Mouse (Mus musculus): ENCODE results near the gene Hoxc8.

Hoxc8 gene

DNA sequence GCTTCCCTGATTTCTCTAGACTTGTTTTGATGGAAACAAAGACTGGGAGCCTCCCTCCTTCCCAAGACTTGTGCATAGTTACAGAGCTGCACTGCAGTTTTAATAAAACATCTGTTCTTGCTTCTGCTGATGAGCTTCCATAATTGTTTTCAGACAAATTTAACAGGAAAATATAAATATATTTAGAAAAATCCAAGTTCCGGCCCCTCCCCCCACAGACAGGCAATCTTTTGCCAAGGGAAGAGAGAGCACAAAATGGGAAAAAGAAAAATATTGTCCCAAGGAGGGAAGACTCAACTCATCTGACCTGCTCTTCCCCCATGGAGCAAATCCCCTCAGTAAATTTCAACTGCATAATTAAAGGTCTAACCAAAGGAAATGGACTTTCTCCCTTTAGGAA lies 15.9 kb downstream of the Hoxc8 start:
- no peak for DNase-seq (ENCODE audit: low read depth, low spot score)

DNA sequence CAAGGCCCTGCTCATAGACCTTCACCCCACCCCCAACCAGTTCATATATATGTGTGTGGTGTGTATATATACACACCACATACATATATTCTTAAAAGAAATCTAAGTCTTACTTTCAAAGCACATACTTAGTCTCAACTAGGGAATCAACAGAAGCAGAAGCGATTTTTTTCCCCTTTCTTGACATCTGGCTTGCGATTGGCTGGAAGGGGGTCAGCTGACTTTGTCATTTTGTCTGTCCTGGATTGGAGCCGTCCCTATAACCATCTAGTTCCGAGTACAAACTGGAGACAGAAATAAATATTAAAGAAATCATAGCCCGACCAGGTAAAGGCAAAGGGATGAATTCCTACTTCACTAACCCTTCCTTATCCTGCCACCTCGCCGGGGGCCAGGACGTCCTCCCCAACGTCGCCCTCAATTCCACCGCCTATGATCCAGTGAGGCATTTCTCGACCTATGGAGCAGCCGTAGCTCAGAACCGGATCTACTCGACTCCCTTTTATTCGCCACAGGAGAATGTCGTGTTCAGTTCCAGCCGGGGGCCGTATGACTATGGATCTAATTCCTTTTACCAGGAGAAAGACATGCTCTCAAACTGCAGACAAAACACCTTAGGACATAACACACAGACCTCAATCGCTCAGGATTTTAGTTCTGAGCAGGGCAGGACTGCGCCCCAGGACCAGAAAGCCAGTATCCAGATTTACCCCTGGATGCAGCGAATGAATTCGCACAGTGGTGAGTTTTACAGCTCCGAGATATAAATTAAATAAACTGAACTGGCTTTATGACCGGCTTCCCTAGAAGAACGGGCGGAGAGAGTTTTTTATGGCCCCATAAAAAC lies 19.1 kb downstream of the Hoxc8 start:
- no peak for DNase-seq (ENCODE audit: low read depth, low spot score)

DNA sequence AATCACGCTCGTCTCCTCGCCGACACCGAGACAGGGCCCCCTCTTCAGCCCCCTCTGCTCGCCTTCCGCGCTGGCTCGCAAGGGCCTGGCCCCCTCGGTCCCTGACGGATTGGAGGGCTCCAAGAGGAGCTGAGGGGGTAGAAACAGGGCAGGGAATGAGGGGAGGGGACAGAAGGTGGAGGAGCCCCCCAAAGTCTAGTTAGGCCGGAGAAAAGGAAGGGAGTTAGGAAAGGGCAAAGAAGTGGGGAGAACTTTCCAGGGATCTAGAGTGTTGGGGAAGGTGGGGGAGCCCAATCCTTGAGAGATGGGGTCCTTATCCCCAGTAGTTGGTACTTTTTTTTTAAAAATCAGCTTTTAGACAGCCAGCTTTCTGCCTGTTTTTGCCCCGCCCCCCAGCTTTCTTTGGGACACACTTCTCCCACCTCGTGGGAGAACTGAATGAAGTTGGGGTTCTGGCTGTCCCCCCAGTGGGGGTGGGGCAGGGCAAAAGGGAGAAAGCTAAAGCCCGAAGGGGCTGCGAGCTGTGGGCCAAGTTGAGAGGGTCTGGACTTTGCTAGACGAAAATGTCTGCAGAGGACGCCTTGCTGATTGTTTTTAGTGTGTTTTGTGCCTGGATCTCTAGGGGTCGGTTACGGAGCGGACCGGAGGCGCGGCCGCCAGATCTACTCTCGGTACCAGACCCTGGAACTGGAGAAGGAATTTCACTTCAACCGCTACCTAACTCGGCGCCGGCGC lies 19.9 kb downstream of the Hoxc8 start:
- no peak for DNase-seq (ENCODE audit: low read depth, low spot score)

DNA sequence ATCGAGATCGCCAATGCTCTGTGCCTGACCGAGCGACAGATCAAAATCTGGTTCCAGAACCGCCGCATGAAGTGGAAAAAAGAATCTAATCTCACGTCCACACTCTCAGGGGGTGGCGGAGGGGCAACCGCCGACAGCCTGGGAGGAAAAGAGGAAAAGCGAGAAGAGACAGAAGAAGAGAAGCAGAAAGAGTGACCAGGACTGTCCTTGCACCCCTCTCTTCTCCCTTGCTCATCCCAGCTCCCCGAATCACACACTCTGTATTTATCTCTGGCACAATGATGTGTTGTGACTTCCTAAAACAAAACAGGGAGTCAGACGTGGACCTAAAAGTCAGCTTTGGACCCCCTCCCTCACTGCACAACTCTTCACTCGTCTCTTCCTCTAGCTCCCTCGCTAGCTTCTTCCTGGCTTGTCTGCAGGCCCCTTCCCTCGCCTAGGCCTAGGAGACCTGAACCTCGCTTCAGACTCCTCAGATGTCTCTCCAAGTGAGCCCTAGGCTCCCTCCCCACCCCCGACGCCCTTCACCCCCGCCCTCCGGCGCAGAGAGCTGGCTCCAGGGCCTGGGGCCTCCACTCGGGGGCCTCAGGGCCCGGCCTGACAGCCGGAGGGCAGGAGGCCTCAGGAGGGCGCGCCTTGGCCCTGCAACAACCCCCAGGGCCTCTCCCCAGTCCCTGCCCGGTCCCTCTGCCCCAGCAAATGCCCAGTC lies 20.6 kb downstream of the Hoxc8 start:
- no peak for DNase-seq (ENCODE audit: low read depth, low spot score)

DNA sequence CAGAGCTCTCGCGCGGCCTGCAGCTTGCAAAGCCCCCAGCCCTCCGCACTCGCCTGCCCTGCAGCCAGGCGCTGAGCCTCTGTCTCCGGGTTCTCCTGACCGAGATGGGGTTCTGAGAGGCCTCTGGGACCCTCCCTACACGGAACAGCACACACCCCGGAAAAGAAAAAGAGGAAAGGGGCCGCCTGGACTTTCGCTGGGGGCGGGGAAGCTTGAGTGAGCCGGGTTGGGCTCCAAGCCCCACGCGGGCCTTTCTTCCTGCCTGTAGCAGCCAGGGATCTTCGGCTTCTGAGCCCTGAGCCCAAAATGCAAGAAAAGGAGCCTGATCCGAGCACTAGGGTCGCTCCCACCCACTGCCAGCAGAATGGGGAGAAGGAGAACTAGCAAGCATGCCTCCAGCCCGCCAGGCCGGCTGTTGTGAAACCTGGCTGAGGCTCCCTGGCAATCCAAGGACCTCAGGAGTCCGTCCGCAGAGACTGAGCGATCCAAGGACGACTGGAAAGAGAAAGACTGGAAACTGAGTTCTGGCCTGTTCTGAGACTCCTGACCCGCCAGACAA lies 21.6 kb downstream of the Hoxc8 start:
- DNase-seq (ENCODE audit: low read depth, low spot score), result no peak

DNA sequence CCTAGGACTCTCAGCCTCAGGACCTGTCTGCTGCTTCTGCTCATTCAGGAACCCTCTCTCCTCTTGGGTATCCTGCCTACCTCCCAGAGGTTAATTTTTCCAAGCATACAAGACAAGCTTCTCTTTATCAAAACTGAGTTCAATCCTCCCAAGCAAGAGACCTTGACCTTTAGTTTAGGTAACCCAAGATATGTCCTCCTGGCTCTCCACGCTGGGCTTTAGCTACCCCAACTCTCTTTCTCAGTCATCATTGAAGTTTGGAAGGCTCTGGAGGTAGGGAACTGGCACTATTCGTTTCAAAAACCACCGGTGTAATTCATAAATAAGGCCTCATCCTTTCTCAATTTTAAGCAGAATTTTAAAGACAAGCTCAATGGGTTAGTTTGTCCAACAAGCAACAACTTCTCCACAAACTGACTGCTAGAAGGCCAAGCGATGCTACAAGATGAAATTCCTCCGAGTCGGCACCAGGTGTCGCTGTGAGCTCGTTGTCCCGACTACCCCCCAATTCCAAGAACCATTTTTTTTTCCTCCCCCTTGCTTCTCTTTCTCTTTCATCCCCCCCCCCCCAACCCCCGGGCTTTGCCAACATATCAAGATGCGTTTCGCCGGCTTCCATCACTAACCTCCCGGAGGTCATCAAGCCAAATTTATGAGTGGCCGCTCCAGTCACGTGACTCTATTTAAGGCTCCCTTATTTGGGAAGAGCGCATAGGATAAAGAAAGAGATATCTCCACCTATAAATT lies 23.0 kb downstream of the Hoxc8 start:
- DNase-seq (ENCODE audit: low read depth, low spot score), result peak; percentile 68

DNA sequence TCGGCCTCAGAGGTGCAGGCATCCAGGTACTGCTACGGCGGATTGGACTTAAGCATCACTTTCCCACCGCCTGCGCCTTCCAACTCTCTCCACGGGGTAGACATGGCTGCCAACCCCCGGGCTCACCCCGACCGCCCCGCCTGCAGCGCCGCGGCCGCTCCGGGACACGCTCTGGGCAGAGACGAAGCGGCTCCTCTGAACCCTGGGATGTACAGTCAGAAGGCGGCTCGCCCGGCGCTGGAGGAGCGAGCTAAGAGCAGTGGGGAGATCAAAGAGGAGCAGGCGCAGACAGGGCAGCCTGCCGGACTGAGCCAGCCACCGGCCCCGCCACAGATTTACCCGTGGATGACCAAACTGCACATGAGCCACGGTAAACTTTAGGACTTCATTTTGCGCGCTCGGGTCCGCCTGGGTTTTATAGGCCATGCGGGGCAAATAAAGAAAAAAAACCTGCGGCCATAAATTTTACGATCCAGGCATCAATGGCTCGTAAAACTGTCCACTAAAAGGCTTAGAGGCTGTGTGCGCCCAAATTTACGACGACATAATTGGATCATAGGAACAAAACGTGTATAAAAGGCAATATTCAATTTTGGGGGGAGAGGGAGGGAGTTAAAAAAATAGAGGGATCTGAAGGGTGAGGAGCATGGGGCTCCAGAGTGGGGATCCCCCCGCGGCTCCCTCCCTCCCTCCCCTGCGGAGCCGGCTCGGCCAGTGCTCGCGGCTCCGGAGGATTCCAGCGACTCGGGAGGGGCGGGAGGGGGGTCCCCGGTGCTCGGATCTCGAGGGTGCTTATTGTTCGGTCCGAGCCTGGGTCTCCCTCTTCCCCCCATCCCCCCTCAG lies 24.0 kb downstream of the Hoxc8 start:
- DNase-seq (ENCODE audit: low read depth, low spot score), result no peak

DNA sequence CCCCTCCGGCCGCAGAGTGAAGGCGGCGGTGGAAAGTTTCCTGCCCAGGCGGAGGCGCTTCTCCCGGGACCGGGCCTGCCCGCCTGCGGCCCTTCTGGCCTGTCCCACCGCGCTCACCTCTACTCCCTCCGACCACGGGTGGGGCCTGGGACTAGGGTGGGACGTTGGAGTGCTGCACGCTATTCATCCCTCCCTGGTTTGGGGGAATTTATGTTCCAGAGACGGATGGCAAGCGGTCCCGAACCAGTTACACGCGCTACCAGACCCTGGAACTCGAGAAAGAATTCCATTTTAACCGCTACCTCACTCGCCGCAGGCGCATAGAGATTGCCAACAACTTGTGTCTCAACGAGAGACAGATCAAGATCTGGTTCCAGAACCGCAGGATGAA lies 24.6 kb downstream of the Hoxc8 start:
- no peak for DNase-seq (ENCODE audit: low read depth, low spot score)

DNA sequence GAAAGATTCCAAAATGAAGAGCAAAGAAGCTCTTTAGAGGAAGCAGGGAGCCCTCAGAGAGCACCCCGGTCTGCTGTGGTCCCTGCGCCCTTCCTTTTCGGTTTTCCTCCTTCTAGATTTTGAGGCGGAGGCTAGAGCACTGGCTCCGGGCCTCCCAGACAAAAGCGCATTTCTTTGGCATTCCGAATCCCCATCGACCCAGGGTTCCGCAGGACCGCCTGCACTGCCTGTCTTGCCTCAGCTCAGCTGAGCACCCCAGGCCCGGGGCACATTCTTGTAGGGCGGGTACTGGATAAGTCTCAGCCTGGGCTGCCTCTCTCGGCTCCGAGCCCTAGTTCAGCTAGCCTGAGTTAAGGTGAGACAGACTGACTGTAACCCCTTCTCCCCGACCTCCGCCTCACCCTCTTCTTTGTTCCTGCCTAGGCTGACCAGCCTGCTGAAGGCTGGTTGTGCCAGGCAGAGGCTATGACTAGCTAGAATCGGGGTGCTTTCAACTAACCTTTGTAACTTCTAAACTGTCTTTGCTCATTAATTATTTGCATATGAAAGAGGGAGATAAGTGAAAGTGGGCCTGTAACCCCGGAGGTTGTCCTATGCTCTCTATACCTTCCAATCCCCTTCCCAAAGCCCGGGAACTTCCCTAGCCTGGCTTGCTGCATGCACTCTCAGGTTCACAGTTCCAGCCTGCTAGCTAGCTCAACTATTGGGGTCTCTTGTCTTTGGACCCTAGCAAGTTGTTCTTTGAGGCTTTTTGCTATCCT lies 25.2 kb downstream of the Hoxc8 start:
- no peak for DNase-seq (ENCODE audit: low read depth, low spot score)

DNA sequence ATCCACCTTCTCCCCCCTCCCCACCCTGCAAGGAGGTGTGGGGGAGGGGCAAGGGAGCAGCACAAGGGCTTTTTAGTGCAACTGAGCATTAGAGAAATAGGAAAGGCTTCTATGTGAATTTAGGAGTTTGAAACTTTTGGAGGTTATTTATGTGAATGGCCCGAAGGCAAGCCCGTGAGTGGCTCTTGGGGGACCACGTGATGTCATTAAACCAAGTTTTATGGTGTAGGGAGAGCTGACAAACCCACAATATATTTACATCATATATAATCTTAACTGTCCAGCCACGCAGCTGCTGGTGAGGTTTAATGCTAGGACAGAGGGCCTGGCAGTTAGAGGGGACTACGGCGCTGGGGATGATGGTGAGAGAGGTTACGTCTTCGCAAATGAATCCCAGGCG lies 28.2 kb downstream of the Hoxc8 start, which contains the start of gene Hoxc4:
Gene Hoxc4, plus strand, starts transcription at position 299 of the 400 bp plus-strand sequence.
- no peak for DNase-seq (ENCODE audit: low read depth, low spot score)

DNA sequence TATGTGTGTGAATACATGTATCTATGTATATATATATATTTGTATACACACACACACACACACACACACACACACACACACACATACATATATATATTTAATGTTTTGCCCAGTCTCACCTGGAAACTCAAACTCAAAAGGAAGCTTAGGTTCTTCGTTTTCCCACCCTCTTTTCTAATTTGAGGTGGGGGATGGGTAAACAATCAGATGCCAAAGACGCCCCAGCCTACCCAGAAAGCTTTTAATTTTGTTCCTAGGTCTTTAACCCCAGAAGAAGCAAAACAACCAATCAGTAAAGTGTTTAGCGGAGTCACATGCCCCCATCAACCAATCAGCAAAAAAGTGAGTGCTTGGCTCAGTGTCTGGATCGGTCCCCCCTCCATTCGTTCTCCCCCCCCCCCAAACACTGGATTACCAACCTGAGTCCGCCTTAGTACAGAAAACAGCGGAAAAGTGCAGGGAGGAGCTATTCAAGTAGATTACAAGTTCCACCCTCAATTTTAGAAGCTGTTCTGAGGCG lies 30.6 kb downstream of the Hoxc8 start:
- DNase-seq (ENCODE audit: low read depth, low spot score), result no peak

DNA sequence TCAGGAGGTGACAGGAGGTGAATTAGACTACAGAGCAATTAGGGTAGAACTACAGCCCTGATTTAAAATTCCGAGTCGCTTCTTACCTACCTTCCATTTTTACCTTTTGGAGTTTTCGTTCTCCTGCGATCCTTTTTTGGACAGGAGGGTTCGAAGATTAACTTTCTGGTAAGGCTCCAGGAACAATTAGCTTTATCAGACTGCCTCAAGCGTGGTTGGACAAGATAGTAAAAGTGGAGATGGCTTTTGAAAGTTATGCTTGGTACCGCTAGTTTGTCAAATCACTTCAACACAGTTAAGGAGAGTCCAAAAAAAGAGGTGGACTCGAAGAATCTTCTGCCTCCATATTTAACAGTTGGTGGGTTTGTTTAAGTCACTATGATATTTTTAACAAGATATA lies 31.1 kb downstream of the Hoxc8 start:
- no peak for DNase-seq (ENCODE audit: low read depth, low spot score)

DNA sequence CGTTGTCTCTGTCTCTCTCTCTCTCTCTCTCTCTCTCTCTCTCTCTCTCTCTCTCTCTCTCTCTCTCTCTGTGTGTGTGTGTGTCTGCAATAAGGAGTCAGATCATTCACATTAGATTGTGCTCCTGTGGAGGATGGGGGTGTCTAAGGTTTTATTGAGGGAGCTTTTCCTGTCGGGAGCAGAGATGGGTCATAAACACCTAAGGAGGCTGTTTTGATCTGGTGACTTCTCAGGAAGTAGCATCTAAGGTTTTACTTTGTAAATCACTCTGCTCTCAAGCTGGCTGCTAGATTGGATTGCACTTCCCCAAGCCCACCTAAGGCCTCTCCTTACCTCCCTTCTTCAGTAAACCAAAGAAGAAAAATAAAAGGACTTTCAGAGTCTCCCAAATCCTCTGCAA lies 33.7 kb downstream of the Hoxc8 start:
- DNase-seq (ENCODE audit: low read depth, low spot score), result no peak

DNA sequence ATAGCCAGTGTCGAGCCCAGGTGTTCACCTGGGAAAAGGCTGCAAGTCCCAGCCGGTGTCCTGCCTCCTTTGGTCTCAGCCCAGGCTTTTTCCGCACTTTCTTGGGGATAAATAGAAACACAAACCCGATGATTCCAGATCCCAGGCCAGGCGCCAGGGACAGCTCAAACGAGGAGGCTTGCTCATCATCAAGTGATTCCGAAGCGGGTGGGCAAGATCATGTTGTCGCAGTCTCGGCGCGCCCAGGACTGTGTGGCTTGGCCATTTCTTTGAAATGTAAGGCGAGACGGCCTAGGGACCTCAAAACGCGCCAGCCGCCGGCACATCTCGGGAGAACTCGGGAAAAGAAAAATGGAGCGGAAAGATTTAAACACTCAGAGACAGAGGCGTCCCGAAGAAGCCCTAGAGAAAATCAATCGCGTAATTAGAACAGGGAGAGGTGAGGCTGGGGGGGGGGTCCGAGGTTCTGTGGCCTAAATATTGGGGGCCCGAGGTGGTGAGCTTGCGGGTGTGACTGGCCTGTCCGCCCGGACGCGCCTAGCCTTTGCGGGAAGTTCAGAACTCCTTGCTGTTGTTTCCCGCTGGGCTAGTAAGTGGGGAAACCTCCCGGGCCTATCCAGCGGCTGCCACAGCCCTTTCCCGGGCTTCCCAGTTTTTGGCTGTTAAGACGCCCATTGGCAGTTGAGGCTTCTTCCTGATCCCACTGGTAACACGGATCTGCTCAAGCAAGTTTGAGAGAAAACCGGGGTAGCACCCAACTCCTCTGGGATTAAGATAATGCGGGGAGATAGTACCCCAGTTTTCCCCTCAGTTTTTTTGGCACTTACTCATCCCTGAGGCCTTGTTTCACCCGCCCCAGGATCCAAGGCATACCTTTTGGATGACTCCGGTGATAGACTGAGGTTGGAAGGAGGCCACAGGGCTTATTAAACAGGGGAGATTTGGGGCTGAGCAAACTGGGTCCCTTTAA lies 37.1 kb downstream of the Hoxc8 start:
- no peak for DNase-seq (ENCODE audit: low read depth, low spot score)

DNA sequence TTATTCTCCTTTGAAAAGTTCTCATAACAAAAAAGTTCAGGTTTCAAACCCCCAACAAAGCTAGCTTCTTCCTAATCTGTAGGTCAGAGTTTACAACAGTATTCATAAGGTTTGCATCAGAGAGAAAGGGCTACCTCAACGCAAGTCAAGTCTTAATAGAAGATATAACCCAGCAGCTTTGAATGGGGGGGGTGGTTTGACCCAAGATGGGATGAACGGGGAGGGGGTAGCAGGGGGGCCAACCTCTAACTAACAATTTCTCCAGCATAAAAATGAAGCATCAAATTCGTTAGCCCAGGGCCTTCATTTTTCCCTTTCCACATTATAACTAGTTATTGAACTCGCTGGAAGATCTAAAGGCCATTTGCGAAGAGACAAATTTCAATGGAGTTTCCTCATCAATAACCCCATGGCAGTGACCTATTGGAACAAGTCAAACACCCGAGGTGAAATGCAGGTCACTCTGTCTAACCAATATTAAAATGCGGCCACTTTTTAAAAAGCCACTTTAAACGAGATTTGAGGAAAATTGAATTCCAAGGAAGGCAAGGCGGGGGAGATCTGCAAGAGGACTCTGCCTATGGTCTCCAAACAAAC lies 38.6 kb downstream of the Hoxc8 start:
- DNase-seq (ENCODE audit: low read depth, low spot score), result no peak

DNA sequence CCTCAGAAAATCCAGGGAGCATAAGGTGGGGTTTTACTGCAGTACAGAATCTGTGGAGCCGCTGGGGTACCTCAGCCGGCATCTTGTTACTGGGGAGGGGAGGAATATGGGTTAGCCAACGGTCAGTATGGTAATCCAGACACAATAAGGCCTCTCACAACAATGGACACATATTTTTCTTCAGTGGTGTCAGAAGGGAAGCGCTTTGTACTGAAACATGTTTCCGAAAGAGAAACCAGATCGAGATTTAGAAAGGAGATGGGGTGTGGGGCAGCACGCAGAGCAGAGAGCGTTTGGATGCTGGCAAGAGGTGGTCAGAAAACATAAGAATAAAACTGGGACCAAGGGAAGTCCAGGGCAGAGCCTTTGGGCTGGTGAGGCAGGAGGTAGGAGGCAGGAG lies 39.7 kb downstream of the Hoxc8 start:
- no peak for DNase-seq (ENCODE audit: low read depth, low spot score)

DNA sequence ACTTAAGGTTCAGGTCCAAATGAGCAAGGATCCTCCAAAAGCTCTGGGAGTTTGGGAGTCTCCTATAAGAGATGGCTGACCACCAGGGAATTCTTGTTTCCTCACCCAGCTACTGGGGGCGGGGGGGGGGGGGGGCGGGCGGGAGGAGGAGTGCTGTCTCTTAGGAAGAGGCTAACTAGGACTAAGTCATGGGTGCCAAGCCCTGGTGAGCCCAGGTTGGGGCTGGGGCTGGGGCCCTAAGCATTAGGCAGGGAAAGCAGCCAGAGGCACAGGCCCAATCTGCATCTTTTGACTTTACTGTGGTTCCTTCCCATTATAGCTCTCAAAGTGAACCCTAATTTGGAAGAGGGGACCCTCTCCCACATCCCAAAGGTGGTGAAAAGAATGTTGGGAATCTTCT lies 41.8 kb downstream of the Hoxc8 start:
- no peak for DNase-seq (ENCODE audit: low read depth, low spot score)
